Mouse (Mus musculus) liver, adult (tissue): ENCODE data around the gene BC052040.

Source experiments
- GATA4 ChIP-seq: IDR thresholded peaks from 2 replicates; pipeline ENCODE4 v1.6.1; 2014; ENCODE audit warnings: mild to moderate bottlenecking, low read length; ENCODE audit not compliant: insufficient replicate concordance

Gene BC052040

DNA sequence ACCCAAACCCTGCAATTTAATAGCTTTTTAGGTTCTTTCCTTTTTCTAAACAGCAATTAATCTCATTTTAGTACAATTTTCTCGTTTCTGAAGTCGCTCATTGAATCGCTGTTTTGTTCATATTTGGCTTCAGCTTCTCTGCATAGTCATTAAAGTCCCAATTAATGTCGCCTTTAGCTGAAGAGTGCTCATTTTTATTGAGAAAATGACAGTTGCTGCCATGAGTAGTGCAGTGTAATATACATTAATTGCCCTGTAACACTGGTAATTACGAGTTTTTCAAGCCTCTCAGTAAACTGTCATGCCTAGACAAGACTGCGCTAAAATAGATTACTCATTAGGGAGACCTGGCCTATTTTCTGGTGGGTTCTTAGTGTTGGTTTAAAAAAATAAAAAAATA is 144.0 kb downstream of the BC052040 start:
- TF ChIP-seq GATA4: no peak

DNA sequence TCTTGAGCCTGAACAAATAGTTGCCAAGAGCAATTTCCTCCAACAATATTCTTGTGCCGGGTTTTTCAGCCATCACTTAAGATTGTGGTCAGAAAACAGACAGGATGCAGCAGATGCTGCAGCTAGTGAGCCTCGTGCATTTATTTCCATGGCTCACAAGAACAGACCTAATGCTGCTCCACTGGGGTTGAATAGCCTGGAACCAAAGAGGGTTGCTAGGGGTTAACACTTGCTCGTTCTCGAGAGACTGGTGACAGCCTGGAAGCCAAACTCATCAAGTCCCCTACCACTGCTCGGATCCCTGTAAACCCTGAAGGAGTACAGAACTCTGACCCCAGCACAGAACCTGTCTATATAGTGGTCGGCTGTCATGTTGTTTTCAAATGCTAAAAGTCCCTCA is 144.4 kb downstream of the BC052040 start:
- TF ChIP-seq GATA4: no peak

DNA sequence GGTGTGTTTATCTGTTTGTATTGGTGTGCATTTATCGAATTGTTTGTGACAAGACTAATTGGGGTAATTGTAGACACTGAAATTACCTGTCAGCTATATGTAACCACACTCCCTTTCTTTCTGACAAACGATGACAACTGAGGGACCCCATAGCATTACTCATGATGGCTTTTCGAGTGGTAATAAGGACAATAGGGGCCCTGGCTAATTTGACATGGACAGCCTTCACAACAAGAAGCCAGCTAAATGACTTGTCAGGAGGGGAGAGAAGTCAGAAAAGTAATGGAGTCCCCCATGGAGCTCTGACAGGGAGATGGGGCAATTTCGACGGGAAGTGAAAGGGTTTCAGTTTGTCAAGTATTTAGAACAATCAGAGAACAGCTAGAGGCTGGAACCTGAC is 145.3 kb downstream of the BC052040 start:
- TF ChIP-seq GATA4: no peak

- no peak for TF ChIP-seq GATA4
Measured at GRCm38 (mm10) chr2:115728627-115729026, 147.1 kb downstream of the BC052040 start.

DNA sequence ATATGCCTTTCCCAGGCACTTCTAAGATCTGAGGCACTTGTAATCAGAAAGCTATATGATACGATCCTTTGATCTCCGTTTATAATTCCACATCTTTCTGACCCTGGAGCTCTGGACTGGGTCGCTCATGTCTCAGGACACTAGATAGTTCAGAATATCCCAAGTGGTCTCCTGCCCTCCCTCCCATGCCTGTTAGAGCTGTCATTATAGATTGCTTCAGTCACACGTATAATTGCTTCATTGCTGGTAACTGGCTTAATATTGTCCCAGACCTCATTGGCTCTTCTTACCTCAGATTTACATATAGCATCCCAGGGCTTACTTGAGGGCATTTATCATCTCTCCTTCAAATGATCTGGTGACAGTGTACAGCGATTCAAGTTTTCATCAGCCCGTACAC is 149.0 kb downstream of the BC052040 start:
- TF ChIP-seq GATA4: no peak

- TF ChIP-seq GATA4: no peak
Measured at GRCm38 (mm10) chr2:115731171-115731570, 149.7 kb downstream of the BC052040 start.

DNA sequence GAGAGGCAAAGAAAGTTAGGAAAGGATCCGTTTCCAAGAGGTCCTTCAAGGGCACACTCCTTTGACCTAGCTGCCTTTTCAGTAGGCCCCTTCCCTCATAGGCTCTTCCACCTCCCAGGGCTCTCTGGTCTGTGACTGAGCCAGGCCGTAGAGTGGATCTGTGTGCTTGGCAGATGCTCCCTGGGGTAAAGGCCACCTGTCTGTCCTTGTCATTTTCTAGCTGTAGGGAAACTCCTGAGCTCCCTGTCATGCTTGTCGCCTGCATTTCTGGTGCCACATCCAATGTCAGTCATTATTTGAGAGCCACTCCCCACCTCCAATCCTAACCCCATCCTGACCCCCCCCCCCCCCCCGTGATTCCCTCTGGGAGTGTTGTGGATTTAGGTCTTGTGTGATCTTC is 151.1 kb downstream of the BC052040 start:
- TF ChIP-seq GATA4: no peak

- no peak for TF ChIP-seq GATA4
Measured at GRCm38 (mm10) chr2:115733017-115733692, 151.6 kb downstream of the BC052040 start.

DNA sequence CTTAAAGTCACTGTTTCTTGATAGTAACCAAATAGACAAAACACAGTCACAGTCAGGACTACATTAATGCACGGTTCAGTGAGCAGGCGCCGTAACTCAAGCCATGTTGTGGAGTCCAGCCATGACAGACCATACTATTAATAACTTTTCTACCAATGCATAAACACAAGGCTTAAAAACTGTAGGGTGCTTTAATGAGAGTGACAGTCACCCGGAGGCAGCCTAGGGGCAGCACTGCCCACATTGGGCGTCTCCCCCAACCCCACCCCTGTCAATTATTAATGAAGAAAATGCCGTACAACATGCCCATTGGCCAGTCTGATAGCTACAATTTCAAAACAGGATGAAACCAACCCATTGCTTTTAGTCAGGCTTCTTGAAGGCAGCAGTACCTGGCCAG is 153.3 kb downstream of the BC052040 start:
- no peak for TF ChIP-seq GATA4

- no peak for TF ChIP-seq GATA4
Measured at GRCm38 (mm10) chr2:115736416-115736815, 154.9 kb downstream of the BC052040 start.

DNA sequence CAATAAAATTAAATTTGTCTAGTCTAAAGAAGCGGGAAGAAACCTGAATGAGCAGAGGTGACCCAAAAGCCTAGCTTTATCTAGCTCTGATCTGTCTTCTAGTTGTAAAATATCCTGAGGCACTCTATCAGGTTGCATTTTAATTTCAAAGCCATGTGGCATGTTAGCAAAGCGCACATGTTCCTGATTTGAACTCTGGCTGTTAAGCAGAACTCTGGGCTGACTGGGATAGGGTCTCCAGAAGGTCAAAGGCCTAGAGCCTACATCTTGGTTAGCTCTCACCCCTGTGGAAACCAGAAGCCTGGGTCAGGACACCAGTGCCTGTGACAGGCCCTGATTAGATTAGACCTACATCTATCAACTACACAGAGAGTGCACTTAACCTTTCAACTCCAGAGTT is 156.4 kb downstream of the BC052040 start:
- TF ChIP-seq GATA4: no peak

- TF ChIP-seq GATA4: no peak
Measured at GRCm38 (mm10) chr2:115742061-115742460, 160.5 kb downstream of the BC052040 start.

DNA sequence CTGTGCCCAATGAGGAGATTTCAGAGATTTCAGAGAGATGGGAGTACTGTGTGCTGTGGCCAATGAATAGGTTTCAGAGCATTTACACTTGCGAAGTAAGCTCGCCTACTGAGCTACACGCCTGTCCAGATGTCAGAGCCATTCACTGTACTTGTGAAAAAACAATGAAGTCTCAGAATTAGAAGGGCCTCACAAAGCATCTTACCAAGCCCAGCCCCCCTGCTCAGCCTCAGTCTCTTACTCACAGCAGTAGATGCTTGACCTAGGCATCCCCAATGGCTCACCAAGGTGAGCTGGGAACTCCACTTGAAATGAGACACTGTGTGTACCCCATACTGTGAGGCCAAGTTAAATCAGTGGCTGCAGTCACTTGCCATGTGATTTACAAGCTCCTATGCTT is 166.1 kb downstream of the BC052040 start:
- TF ChIP-seq GATA4: no peak

DNA sequence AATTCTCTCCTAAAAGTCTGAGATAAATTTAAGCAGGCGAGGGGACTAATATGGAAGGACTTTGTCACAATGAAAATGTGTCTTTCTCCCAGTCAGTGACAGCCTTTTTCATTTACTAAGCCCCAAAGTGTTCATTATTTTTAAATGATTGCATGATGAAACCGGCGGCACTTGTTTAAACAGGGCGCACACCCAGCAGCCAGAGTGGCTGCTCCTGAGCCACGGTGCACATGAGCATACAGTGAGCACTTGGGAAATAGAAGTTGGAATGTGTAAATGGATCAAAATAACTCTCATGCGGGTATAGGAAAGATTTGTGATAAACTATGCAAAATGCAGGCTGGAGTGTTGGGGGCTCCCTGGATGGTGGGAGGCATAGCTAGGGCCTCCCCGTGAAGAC is 169.7 kb downstream of the BC052040 start:
- no peak for TF ChIP-seq GATA4

GRCm38 (mm10) chr2:115757685-115758084 is 176.2 kb downstream of the BC052040 start:
- TF ChIP-seq GATA4: no peak

GRCm38 (mm10) chr2:115758542-115758941 is 177.0 kb downstream of the BC052040 start:
- TF ChIP-seq GATA4: no peak

DNA sequence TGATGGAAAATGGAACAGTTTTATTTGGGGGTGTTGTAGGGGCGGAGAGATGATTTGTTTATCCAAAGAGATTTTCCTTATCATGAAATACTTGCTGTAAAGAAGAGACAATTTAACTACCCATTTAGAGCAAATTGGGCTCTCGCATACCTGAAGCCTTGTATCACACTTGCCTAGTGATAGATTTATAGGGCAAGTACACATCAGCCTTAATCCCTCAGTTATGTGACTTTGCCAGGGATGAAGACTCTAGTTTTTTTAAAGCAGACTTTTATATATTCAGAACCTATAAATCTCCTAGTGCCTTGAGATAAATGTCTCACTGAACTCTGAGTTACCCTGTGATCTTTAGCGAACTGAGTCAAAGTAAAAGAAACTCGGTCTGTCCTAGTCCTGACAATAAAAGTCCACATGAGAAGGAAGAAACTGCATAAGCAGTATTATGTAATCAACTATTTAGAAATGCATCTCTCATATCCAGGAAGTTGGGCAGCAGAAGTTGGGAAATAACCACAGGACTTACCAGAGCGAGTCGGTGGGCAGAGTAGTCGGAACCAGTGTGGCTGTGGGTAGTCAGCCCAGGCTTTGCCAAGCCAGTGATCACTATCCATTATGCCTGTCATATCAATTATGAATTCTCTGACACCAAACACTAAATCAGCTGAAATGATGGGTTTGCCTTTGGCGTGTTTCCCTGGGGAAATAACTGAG is 183.2 kb downstream of the BC052040 start:
- no peak for TF ChIP-seq GATA4
